Mouse (Mus musculus): ENCODE measurements around the gene Slc26a10. TPM values are rescaled to one million over a fixed set of nuclear protein-coding genes. Genes with fewer than 3 reads are reported as not detected.

The Slc26a10 gene
- polyA plus RNA-seq, 1 experiment from 2014 or later, result 1.4 TPM

DNA sequence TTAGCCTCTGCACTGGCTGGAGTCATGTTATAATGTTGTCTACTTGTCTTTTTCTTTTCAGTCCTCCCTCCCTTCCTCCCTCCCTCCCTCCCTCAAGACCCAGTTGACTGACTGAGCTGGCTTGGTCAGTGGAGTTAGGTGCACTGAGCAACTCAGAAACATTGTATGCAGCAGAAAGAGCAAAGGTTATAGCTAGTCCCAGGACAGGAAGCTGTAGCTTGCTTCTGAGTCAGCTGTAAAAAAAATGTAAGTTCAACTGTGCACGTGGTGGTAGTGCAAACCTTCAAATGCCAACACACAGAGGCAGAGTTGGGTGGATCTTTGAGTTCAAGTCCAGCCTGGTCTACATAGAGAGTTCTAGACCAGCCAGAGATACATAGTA is 34.0 kb upstream of the Slc26a10 start:
- 55% methylated on average over 1 of the region's 1 CpGs for WGBS
- Histone ChIP-seq H3K27ac (ENCODE audit: low read depth, low read length) (no peak overlapping the region), H3K9me3 (ENCODE audit: control insufficient read depth, low read length) (no peaks in the 10 kb centered on the region), H3K4me1 (ENCODE audit: control insufficient read depth, insufficient read depth, low read depth, low read length) (peaks cover 13% of the 10 kb centered on the region), H3K36me3 (ENCODE audit: control insufficient read depth, insufficient read depth, low read length) (no peaks in the 10 kb centered on the region), H3K4me3 (ENCODE audit: low read length) (no peak overlapping the region), H3K9ac (ENCODE audit: low read depth, low read length) (no peak overlapping the region), H3K27me3 (replicated peaks; ENCODE audit: control insufficient read depth, insufficient read depth, low read length) (no peaks in the 10 kb centered on the region), H3K4me2 (ENCODE audit: low read length) (no peak overlapping the region)
- ATAC-seq, result no peak

DNA sequence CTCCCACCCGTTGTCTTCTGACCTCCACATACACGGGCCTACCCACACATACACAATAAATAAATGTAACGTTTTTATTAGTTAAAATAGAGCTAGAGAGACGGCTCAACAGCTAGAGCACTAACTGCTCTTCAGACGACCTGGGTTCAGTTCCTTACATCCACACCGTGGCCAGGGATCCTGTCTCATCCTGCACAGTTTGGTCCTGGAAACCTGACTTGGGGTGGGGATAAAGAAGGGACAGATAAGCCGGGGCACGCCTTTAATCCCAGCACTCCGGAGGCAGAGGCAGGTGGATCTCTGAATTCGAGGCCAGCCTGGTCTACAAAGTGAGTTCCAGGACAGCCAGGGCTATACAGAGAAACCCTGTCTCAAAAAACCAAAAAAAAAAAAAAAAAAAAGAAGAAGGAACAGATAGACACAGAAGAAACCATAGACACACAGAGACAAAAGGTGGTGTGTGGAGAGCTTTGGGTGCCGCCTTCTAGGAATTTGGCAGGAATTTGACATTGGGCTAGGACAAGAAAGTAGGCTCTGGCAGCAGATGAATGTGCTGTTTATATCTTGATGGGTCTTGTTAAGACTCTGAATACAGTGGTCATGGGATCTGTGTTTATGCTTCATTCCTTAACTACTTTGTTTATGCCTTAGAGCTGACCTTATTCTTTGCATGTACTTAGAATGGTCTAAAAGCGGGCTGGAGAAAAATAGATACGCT is 33.4 kb upstream of the Slc26a10 start:
- Histone ChIP-seq H3K36me3 (ENCODE audit: control insufficient read depth, insufficient read depth, low read length) (no peaks in the 10 kb centered on the region), H3K4me1 (ENCODE audit: control insufficient read depth, insufficient read depth, low read depth, low read length) (peaks cover 13% of the 10 kb centered on the region), H3K4me2 (ENCODE audit: low read length) (no peak overlapping the region), H3K9ac (ENCODE audit: low read depth, low read length) (no peak overlapping the region), H3K27ac (ENCODE audit: low read depth, low read length) (no peak overlapping the region), H3K4me3 (ENCODE audit: low read length) (no peak overlapping the region), H3K9me3 (ENCODE audit: control insufficient read depth, low read length) (no peaks in the 10 kb centered on the region), H3K27me3 (replicated peaks; ENCODE audit: control insufficient read depth, insufficient read depth, low read length) (no peaks in the 10 kb centered on the region)
- 83% methylated on average over 13 of the region's 13 CpGs for WGBS
- ATAC-seq, result no peak

DNA sequence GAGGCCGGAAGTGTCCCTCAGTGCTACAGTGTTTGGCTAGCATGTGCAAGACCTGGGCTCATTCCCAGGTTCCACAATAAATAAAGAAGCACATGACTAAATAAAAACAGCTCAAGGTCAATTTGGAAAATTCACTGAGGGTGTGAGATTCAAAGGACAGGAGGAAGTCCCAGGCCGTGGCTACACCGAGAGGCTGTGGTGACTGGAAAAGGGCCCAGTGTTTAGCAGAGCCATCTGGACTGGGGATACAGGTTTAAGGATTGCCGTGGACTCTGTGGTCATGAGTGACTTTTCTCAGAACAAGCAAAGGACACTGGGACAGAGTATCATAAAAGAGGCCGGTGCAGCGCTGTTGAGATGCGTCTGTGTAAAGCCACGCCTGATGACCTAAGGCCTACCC is 32.8 kb upstream of the Slc26a10 start:
- H3K27me3 ChIP-seq (replicated peaks; ENCODE audit: control insufficient read depth, insufficient read depth, low read length), result no peaks in the 10 kb centered on the region
- no peaks in the 10 kb centered on the region for H3K9me3 ChIP-seq (ENCODE audit: control insufficient read depth, low read length)
- H3K4me2 ChIP-seq (ENCODE audit: low read length), result no peak overlapping the region
- ATAC-seq, result no peak
- peaks cover 13% of the 10 kb centered on the region for H3K4me1 ChIP-seq (ENCODE audit: control insufficient read depth, insufficient read depth, low read depth, low read length)
- H3K27ac ChIP-seq (ENCODE audit: low read depth, low read length), result no peak overlapping the region
- peaks cover 3% of the 10 kb centered on the region; the same call in 1 of the 2 replicates for H3K36me3 ChIP-seq (ENCODE audit: control insufficient read depth, insufficient read depth, low read length)
- no peak overlapping the region for H3K9ac ChIP-seq (ENCODE audit: low read depth, low read length)
- 94% methylated on average over 8 of the region's 8 CpGs for WGBS
- H3K4me3 ChIP-seq (ENCODE audit: low read length), result no peak overlapping the region

DNA sequence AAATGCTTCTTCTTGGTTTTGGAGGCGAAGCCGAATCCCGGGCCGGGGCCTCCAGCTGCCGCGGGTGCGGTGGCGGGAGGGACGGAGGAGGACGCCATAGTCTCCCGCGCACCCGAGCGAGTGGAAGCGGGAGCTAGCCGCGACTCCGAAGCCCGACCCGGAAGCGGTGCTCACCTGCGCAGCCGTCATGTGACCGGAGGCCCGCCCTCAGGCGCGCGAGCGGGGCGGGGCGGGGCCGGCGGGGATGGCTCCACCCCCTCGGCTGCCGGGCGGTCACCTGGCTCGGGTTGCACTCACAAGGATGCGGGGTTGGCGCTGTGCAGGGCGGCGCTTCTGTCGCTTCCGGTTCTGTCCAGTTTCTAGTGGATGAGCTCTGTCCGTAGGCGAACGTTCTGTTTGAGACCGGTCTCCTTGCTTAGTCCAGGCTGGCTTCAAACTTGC is 31.0 kb upstream of the Slc26a10 start, which contains the start of gene Pip4k2c:
Pip4k2c (minus strand) TSS at position 172 of the 441 bp plus-strand sequence.
- peaks cover 13% of the 10 kb centered on the region for H3K4me1 ChIP-seq (ENCODE audit: control insufficient read depth, insufficient read depth, low read depth, low read length)
- peak within 1 kb of the TSS; percentile 68 for H3K4me3 ChIP-seq (ENCODE audit: low read length)
- H3K4me2 ChIP-seq (ENCODE audit: low read length), result peak within 1 kb of the TSS; percentile 92
- H3K9me3 ChIP-seq (ENCODE audit: control insufficient read depth, low read length), result no peaks in the 10 kb centered on the region
- WGBS, result under 1% methylated on average over 27 of the region's 47 CpGs
- H3K36me3 ChIP-seq (ENCODE audit: control insufficient read depth, insufficient read depth, low read length), result peaks cover 8% of the 10 kb centered on the region
- H3K27ac ChIP-seq (ENCODE audit: low read depth, low read length), result 0 out of 2 replicates have a peak within 1 kb of the TSS, but pooled peaks have one; percentile 37
- H3K27me3 ChIP-seq (replicated peaks; ENCODE audit: control insufficient read depth, insufficient read depth, low read length), result no peaks in the 10 kb centered on the region
- H3K9ac ChIP-seq (ENCODE audit: low read depth, low read length), result peak within 1 kb of the TSS; percentile 78
- ATAC-seq, result peak; percentile 97

- 2% methylated on average over 21 of the region's 25 CpGs for WGBS
- Histone ChIP-seq H3K36me3 (ENCODE audit: control insufficient read depth, insufficient read depth, low read length) (peaks cover 10% of the 10 kb centered on the region), H3K27me3 (replicated peaks; ENCODE audit: control insufficient read depth, insufficient read depth, low read length) (no peaks in the 10 kb centered on the region), H3K27ac (ENCODE audit: low read depth, low read length) (0 out of 2 replicates have a peak overlapping the region, but pooled peaks have one; percentile 37), H3K4me3 (ENCODE audit: low read length) (peak overlapping the region; percentile 68), H3K9me3 (ENCODE audit: control insufficient read depth, low read length) (no peaks in the 10 kb centered on the region), H3K9ac (ENCODE audit: low read depth, low read length) (peak overlapping the region; percentile 78), H3K4me2 (ENCODE audit: low read length) (peak overlapping the region; percentile 92), H3K4me1 (ENCODE audit: control insufficient read depth, insufficient read depth, low read depth, low read length) (peaks cover 13% of the 10 kb centered on the region)
- ATAC-seq, result peak; percentile 68
Measured at GRCm38 (mm10) chr10:127210961-127211405, 30.5 kb upstream of the Slc26a10 start.

DNA sequence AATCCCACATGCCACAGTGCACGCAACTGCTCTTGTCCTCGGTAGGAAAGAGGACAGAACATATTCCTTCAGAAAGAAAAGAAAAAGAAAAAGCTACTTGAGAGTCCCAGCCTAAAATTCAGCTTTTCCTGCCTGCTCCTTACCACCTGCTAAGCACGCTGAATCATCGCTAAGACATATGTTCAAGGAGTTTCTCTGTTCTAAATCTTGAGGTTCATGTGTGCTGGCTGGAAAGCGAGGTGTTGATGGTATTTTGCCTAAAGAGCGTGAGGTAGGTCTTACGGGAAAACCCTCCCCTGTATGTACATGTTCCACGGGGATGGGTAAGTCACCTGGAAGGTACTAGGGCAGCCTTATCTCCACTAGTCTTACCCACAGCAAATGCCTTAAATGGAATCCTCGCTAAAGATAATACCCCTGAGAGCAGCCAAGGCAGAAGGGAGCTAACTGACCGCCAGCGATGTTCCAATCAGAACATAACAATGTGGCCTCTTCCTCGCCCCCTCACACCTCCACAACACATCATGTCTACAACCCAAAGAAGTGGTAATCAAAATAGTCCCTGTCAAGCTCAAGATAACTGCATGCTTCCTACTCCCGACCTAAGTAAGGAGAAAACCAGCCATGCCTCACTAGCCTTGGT is 29.6 kb upstream of the Slc26a10 start:
- no peak for ATAC-seq
- Histone ChIP-seq H3K4me3 (ENCODE audit: low read length) (peak overlapping the region; percentile 68), H3K9ac (ENCODE audit: low read depth, low read length) (peak overlapping the region; percentile 78; the same call in 1 of the 2 replicates), H3K4me1 (ENCODE audit: control insufficient read depth, insufficient read depth, low read depth, low read length) (peaks cover 13% of the 10 kb centered on the region), H3K27ac (ENCODE audit: low read depth, low read length) (no peak overlapping the region), H3K9me3 (ENCODE audit: control insufficient read depth, low read length) (no peaks in the 10 kb centered on the region), H3K4me2 (ENCODE audit: low read length) (peak overlapping the region; percentile 92), H3K27me3 (replicated peaks; ENCODE audit: control insufficient read depth, insufficient read depth, low read length) (no peaks in the 10 kb centered on the region), H3K36me3 (ENCODE audit: control insufficient read depth, insufficient read depth, low read length) (peaks cover 10% of the 10 kb centered on the region)
- 89% methylated on average over 13 of the region's 13 CpGs for WGBS

DNA sequence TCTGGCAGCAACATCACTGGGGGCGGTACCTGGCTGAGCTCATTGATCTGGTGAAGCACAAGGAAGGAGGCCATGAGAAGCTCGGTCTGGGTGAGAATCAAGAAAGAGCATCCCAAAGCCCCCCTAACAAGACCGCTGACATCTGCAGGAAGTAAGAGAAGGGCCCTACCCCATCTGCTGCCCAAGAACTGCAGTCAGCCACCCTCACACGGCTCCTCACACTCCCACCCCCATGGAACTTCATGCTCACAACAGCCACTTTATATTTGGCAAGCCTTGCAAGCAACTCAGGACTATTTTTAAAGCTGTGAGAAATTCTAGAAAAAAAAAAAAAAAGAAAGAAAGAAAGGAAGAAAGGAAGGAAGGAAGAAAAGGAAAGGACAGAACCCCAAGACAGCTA is 28.5 kb upstream of the Slc26a10 start:
- Histone ChIP-seq H3K9ac (ENCODE audit: low read depth, low read length) (no peak overlapping the region), H3K4me1 (ENCODE audit: control insufficient read depth, insufficient read depth, low read depth, low read length) (peaks cover 13% of the 10 kb centered on the region), H3K4me3 (ENCODE audit: low read length) (no peak overlapping the region), H3K36me3 (ENCODE audit: control insufficient read depth, insufficient read depth, low read length) (peaks cover 12% of the 10 kb centered on the region), H3K27me3 (replicated peaks; ENCODE audit: control insufficient read depth, insufficient read depth, low read length) (no peaks in the 10 kb centered on the region), H3K27ac (ENCODE audit: low read depth, low read length) (no peak overlapping the region), H3K4me2 (ENCODE audit: low read length) (no peak overlapping the region), H3K9me3 (ENCODE audit: control insufficient read depth, low read length) (no peaks in the 10 kb centered on the region)
- WGBS, result 82% methylated on average over 4 of the region's 4 CpGs
- ATAC-seq, result no peak

DNA sequence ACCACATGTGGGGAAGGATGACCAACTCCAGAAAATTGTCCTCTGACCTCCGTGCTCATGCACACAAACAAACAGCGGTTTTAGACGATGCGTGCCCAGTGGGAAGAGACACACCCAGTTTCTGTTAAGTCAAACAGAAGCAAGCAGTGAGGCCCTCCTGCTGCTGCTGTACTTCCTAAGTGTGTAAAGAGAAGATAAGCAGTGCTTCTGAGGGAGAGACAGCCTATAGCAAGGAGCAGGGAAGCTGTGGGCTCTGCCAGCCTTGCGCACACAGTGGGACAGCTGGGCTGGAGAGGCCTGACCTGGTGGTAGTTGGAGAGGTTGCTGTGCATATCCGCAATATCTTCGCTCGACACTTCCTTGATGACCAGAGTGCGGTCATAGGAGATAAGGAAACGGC is 24.9 kb upstream of the Slc26a10 start:
- Histone ChIP-seq H3K4me2 (ENCODE audit: low read length) (no peak overlapping the region), H3K27ac (ENCODE audit: low read depth, low read length) (no peak overlapping the region), H3K27me3 (replicated peaks; ENCODE audit: control insufficient read depth, insufficient read depth, low read length) (no peaks in the 10 kb centered on the region), H3K9ac (ENCODE audit: low read depth, low read length) (no peak overlapping the region), H3K36me3 (ENCODE audit: control insufficient read depth, insufficient read depth, low read length) (peaks cover 22% of the 10 kb centered on the region), H3K4me3 (ENCODE audit: low read length) (no peak overlapping the region), H3K4me1 (ENCODE audit: control insufficient read depth, insufficient read depth, low read depth, low read length) (peaks cover 8% of the 10 kb centered on the region), H3K9me3 (ENCODE audit: control insufficient read depth, low read length) (no peaks in the 10 kb centered on the region)
- 97% methylated on average over 10 of the region's 10 CpGs for WGBS
- no peak for ATAC-seq

- no peak overlapping the region for H3K9ac ChIP-seq (ENCODE audit: low read depth, low read length)
- no peak for ATAC-seq
- no peak overlapping the region for H3K27ac ChIP-seq (ENCODE audit: low read depth, low read length)
- no peak overlapping the region for H3K4me2 ChIP-seq (ENCODE audit: low read length)
- no peaks in the 10 kb centered on the region for H3K9me3 ChIP-seq (ENCODE audit: control insufficient read depth, low read length)
- peaks cover 27% of the 10 kb centered on the region for H3K36me3 ChIP-seq (ENCODE audit: control insufficient read depth, insufficient read depth, low read length)
- no peak overlapping the region for H3K4me3 ChIP-seq (ENCODE audit: low read length)
- H3K4me1 ChIP-seq (ENCODE audit: control insufficient read depth, insufficient read depth, low read depth, low read length), result peaks cover under 1% of the 10 kb centered on the region
- H3K27me3 ChIP-seq (replicated peaks; ENCODE audit: control insufficient read depth, insufficient read depth, low read length), result no peaks in the 10 kb centered on the region
- 89% methylated on average over 5 of the region's 5 CpGs for WGBS
Measured at GRCm38 (mm10) chr10:127204589-127204988, 24.1 kb upstream of the Slc26a10 start.
